Mouse (Mus musculus): ENCODE data around the gene Pcgf6.

Gene Pcgf6

GRCm38 (mm10) chr19:47050271-47051032, at the start of gene Pcgf6:
Gene Pcgf6, minus strand, starts transcription at chr19:47050906.
- DNase-seq, result peak; percentile 87

GRCm38 (mm10) chr19:47090550-47091156, 39.9 kb upstream of the Pcgf6 start, which contains the start of the genes Usmg5 and Pdcd11:
Gene Usmg5, minus strand, starts transcription at chr19:47090647.
Gene Pdcd11, plus strand, starts transcription at chr19:47090768.
- DNase-seq, result peak; percentile 93 to 94

- DNase-seq, result no peak
Observed at GRCm38 (mm10) chr19:47089718-47090525, 39.2 kb upstream of the Pcgf6 start.

GRCm38 (mm10) chr19:47088226-47088625, 37.5 kb upstream of the Pcgf6 start:
- DNase-seq, result no peak

- DNase-seq, result peak; percentile 86
Observed at GRCm38 (mm10) chr19:47067924-47068611, 17.4 kb upstream of the Pcgf6 start.

- DNase-seq, result peak; percentile 96 to 98
Observed at GRCm38 (mm10) chr19:47067096-47067882, 16.6 kb upstream of the Pcgf6 start, which contains the start of gene Taf5. Gene Taf5, plus strand, starts transcription at chr19:47067746.

- DNase-seq, result no peak
Observed at GRCm38 (mm10) chr19:47065860-47066259, 15.2 kb upstream of the Pcgf6 start.

- DNase-seq, result no peak
Observed at GRCm38 (mm10) chr19:47057684-47058083, 7.0 kb upstream of the Pcgf6 start.

- no peak for DNase-seq
Observed at GRCm38 (mm10) chr19:47053471-47053870, 2.8 kb upstream of the Pcgf6 start.

- no peak for DNase-seq
Observed at GRCm38 (mm10) chr19:47052927-47053326, 2.2 kb upstream of the Pcgf6 start.

- no peak for DNase-seq
Observed at GRCm38 (mm10) chr19:47049840-47050239, 866 bp downstream of the Pcgf6 start.

- no peak for DNase-seq
Observed at GRCm38 (mm10) chr19:47049061-47049460, 1.6 kb downstream of the Pcgf6 start.

- DNase-seq, result no peak
Observed at GRCm38 (mm10) chr19:47047236-47047833, 3.4 kb downstream of the Pcgf6 start.

- no peak for DNase-seq
Observed at GRCm38 (mm10) chr19:47046343-47046742, 4.4 kb downstream of the Pcgf6 start.

- DNase-seq, result no peak
Observed at GRCm38 (mm10) chr19:47043608-47044007, 7.1 kb downstream of the Pcgf6 start.

- no peak for DNase-seq
Observed at GRCm38 (mm10) chr19:47040720-47041473, 9.8 kb downstream of the Pcgf6 start.

- DNase-seq, result no peak
Observed at GRCm38 (mm10) chr19:47036596-47036995, 14.1 kb downstream of the Pcgf6 start.

- no peak for DNase-seq
Observed at GRCm38 (mm10) chr19:47034916-47035315, 15.8 kb downstream of the Pcgf6 start.

- no peak for DNase-seq
Observed at GRCm38 (mm10) chr19:47031770-47032169, 18.9 kb downstream of the Pcgf6 start.

- DNase-seq, result no peak
Observed at GRCm38 (mm10) chr19:47029796-47030195, 20.9 kb downstream of the Pcgf6 start.

- DNase-seq, result no peak
Observed at GRCm38 (mm10) chr19:47026513-47026912, 24.2 kb downstream of the Pcgf6 start.
